Mouse (Mus musculus) limb, embryonic 11.5 days (tissue): Measurements from ENCODE around the gene 1700037H04Rik. TPM values are rescaled to one million over a fixed set of nuclear protein-coding genes. Genes with fewer than 3 reads are reported as not detected.

Source experiments
- ATAC-seq: fragments of 200-750 bp; cut with Nextera tagmentation; 2 replicates; pipeline ENCODE4 v1.8.0; 2017; ENCODE audit warnings: low read depth; ENCODE audit not compliant: insufficient number of reproducible peaks, low FRiP score, low TSS enrichment
- DNase-seq: peaks from one replicate; pipeline ENCODE4 v3.0.0-alpha.2; 2015; ENCODE audit warnings: low spot score
- H3K27ac ChIP-seq: fragments of 300-500 bp; sonication (generic); replicated peaks from 2 replicates; pipeline ENCODE4 v1.5.1; 2014; ENCODE audit warnings: low read depth, mild to moderate bottlenecking, low read length
- H3K27me3 ChIP-seq: fragments of 300-500 bp; sonication (generic); 2 replicates; pipeline ENCODE4 v1.6.1; 2014; ENCODE audit warnings: mild to moderate bottlenecking, low read length, mixed read lengths; ENCODE audit not compliant: control insufficient read depth, insufficient read depth
- H3K36me3 ChIP-seq: fragments of 300-500 bp; sonication (generic); 2 replicates; pipeline ENCODE4 v1.6.1; 2014; ENCODE audit warnings: mild to moderate bottlenecking, low read length, moderate library complexity, mixed read lengths; ENCODE audit not compliant: control insufficient read depth, insufficient read depth
- H3K4me1 ChIP-seq: fragments of 300-500 bp; sonication (generic); 2 replicates; pipeline ENCODE4 v1.6.1; 2014; ENCODE audit warnings: low read length, mixed read lengths; ENCODE audit not compliant: control insufficient read depth, insufficient read depth
- H3K4me2 ChIP-seq: fragments of 300-500 bp; sonication (generic); 2 replicates; pipeline ENCODE4 v1.6.1; 2014; ENCODE audit warnings: low read depth, mild to moderate bottlenecking, moderate library complexity; ENCODE audit not compliant: severe bottlenecking
- H3K4me3 ChIP-seq: fragments of 300-500 bp; sonication (generic); 2 replicates; pipeline ENCODE4 v1.5.1; 2014; ENCODE audit warnings: low read depth, low read length
- H3K9ac ChIP-seq: fragments of 300-500 bp; sonication (generic); 2 replicates; pipeline ENCODE4 v1.6.1; 2014; ENCODE audit warnings: mild to moderate bottlenecking, low read length
- H3K9me3 ChIP-seq: fragments of 300-500 bp; sonication (generic); 2 replicates; pipeline ENCODE4 v1.6.1; 2016; ENCODE audit warnings: low read length; ENCODE audit not compliant: control insufficient read depth
- WGBS: fragments of 180-500 bp; shearing (Covaris S2); extraction: QIAGEN DNeasy Blood & Tissue Kit; methylation state at CpG from one replicate; pipeline ENCODE4 v1.1.7; 2014; 5-methylcytosine and 5-hydroxymethylcytosine counted together
- polyA plus RNA-seq: library from polyadenylated mRNA; unstranded; fragments of >200 nt; fragmentation: Nextera tagmentation; extraction: Ambion mirVana; gene quantifications from 2 replicates; pipeline ENCODE4 v1.2.1, GENCODE M21; 2014

Gene 1700037H04Rik
- polyA plus RNA-seq, 1 experiment from 2014 or later: 78.0 TPM

DNA sequence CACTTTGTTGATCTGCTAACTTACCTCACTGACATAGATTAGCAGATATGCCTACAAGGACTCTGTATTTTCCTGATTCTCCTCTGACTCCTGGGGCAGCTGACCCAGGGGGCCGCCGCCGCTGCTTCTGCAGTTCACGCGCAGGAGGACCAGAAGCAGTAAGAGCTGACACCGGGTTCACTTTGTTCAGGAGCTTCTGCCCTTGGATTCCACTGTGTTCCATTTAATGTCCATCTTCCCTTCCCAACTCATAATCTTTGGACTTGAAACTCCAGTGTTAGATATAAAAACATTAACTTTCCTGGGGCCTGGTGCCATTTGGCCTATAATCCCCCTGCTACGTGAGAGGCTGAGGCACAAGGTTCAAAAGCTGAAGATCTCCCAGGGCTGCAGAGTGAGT, 4.0 kb upstream of the 1700037H04Rik start:
- H3K9ac ChIP-seq: no peak overlapping the region
- ATAC-seq (no peak), DNase-seq (no peak)
- H3K4me3 ChIP-seq: no peak overlapping the region
- H3K36me3 ChIP-seq: no peaks in the 10 kb centered on the region
- no peaks in the 10 kb centered on the region for H3K27me3 ChIP-seq
- H3K4me1 ChIP-seq: no peaks in the 10 kb centered on the region
- H3K27ac ChIP-seq: no peak overlapping the region
- no peak overlapping the region for H3K4me2 ChIP-seq
- H3K9me3 ChIP-seq: no peaks in the 10 kb centered on the region; the same call in 1 of the 2 replicates
- 59% methylated on average over 7 of the region's 7 CpGs for WGBS

- ATAC-seq (no peak), DNase-seq (no peak)
- Histone ChIP-seq H3K36me3 (no peaks in the 10 kb centered on the region), H3K9me3 (no peaks in the 10 kb centered on the region; the same call in 1 of the 2 replicates), H3K4me3 (peak overlapping the region; percentile 78), H3K27ac (no peak overlapping the region; the same call in 1 of the 2 replicates), H3K9ac (peak overlapping the region; percentile 83), H3K4me1 (no peaks in the 10 kb centered on the region), H3K27me3 (no peaks in the 10 kb centered on the region), H3K4me2 (peak overlapping the region; percentile 85)
- WGBS: under 1% methylated on average over 17 of the region's 17 CpGs
Observed at GRCm38 (mm10) chr2:131160671-131161111, 810 bp upstream of the 1700037H04Rik start.

DNA sequence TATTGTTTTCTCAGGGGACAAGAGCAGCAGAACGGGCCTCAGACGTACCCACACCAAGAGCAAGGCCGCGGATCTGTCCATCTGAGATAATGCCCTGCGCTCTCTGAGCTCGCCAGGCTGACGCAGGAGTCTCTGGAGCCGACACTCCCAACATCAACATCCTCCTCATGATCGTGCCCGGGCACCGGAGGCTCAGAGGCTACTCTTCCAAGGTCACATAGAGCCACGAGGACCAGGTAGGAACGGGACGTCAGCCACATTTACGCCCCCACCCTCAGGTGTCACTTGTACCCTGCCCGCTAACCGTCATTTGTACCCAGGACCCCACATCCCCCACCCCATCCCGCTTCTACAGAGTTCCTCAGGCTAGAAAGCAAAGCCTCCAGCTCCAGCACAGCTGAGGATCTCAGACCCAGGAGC, 380 bp downstream of the 1700037H04Rik start:
- WGBS: 0% methylated on average over 18 of the region's 18 CpGs
- no peaks in the 10 kb centered on the region for H3K27me3 ChIP-seq
- peak; percentile 69 for ATAC-seq

GRCm38 (mm10) chr2:131156987-131157386, 2.9 kb downstream of the 1700037H04Rik start:
- H3K4me2 ChIP-seq: no peak overlapping the region
- no peak overlapping the region for H3K27ac ChIP-seq
- H3K9me3 ChIP-seq: no peaks in the 10 kb centered on the region
- no peaks in the 10 kb centered on the region for H3K4me1 ChIP-seq
- H3K36me3 ChIP-seq: no peaks in the 10 kb centered on the region; the same call in none of the 2 replicates
- no peaks in the 10 kb centered on the region for H3K27me3 ChIP-seq
- DNase-seq: no peak
- no peak overlapping the region for H3K9ac ChIP-seq
- 92% methylated on average over 7 of the region's 7 CpGs for WGBS
- no peak for ATAC-seq
- no peak overlapping the region for H3K4me3 ChIP-seq

More for the DNA sequence above, 380 bp downstream of the 1700037H04Rik start:
- H3K27ac ChIP-seq: 0 out of 2 replicates have a peak overlapping the region, but pooled peaks have one; percentile 45
- H3K36me3 ChIP-seq: no peaks in the 10 kb centered on the region; the same call in 1 of the 2 replicates
- H3K9me3 ChIP-seq: no peaks in the 10 kb centered on the region
- DNase-seq: no peak
- H3K4me1 ChIP-seq: no peaks in the 10 kb centered on the region
- peak overlapping the region; percentile 83 for H3K9ac ChIP-seq
- peak overlapping the region; percentile 92 for H3K4me2 ChIP-seq
- peak overlapping the region; percentile 78 for H3K4me3 ChIP-seq

DNA sequence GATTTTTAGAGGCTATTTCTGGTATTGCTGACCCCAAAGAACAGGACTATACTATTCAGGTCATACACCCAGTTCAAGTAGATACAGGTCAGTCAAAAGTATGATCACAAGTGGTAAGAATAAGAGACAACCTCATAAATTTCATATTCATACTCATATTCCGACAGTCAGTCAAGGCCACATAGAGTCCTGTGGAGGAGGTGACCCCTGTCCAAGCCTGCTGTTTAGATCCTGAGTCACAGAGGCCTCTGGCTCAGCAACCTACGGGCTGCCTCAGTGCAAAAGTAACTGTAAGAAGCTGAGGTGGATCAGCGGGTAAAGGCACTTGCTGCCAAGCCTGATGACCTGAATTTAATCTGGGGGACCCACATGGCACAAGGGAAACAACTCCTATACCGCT, 5.8 kb downstream of the 1700037H04Rik start:
- no peak overlapping the region for H3K4me3 ChIP-seq
- WGBS: 93% methylated on average over 4 of the region's 4 CpGs
- no peak overlapping the region for H3K27ac ChIP-seq
- no peak overlapping the region for H3K9ac ChIP-seq
- ATAC-seq (no peak), DNase-seq (no peak)
- H3K4me2 ChIP-seq: no peak overlapping the region
- H3K27me3 ChIP-seq: no peaks in the 10 kb centered on the region
- no peaks in the 10 kb centered on the region for H3K4me1 ChIP-seq
- H3K36me3 ChIP-seq: peaks cover 5% of the 10 kb centered on the region
- no peaks in the 10 kb centered on the region for H3K9me3 ChIP-seq

DNA sequence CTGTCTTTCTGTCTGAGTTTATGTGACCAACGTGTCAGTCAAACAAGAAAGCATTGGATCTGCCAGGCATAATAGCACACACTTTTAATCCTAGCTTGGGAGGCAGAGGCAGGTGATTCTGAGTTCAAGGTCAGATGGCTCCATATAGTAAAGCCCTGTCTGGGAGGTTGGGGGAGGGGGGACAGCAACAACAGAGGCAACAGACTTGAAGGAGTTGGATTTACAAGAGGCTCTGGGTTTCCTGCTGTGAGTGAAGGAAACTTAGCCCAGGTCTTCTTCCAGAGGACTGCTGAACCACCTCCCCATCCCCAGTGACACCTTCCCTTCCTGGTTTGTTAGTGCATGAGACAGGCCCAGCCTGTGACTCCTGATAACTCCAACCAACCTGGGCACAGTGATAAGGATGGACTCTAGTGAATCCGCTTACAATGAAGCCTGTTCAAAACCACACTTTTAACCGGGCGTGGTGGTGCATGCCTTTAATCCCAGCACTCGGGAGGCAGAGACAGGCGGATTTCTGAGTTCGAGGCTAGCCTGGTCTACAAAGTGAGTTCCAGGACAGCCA, 7.6 kb downstream of the 1700037H04Rik start:
- no peak overlapping the region for H3K4me3 ChIP-seq
- H3K27me3 ChIP-seq: no peaks in the 10 kb centered on the region
- H3K9me3 ChIP-seq: no peaks in the 10 kb centered on the region
- ATAC-seq (no peak), DNase-seq (no peak)
- no peak overlapping the region for H3K4me2 ChIP-seq
- H3K9ac ChIP-seq: no peak overlapping the region
- H3K4me1 ChIP-seq: no peaks in the 10 kb centered on the region
- no peak overlapping the region for H3K27ac ChIP-seq
- peaks cover 11% of the 10 kb centered on the region for H3K36me3 ChIP-seq
- WGBS: 93% methylated on average over 7 of the region's 7 CpGs

- Histone ChIP-seq H3K27ac (no peak overlapping the region), H3K4me3 (no peak overlapping the region), H3K4me1 (0 out of 2 replicates have a peak, but pooled peaks cover 2% of the 10 kb centered on the region), H3K9me3 (no peaks in the 10 kb centered on the region), H3K4me2 (no peak overlapping the region), H3K9ac (no peak overlapping the region), H3K27me3 (no peaks in the 10 kb centered on the region), H3K36me3 (peaks cover 24% of the 10 kb centered on the region)
- ATAC-seq: no peak
- DNase-seq: no peak
- WGBS: 85% methylated on average over 3 of the region's 3 CpGs
Observed at GRCm38 (mm10) chr2:131149254-131149578, 10.7 kb downstream of the 1700037H04Rik start.

DNA sequence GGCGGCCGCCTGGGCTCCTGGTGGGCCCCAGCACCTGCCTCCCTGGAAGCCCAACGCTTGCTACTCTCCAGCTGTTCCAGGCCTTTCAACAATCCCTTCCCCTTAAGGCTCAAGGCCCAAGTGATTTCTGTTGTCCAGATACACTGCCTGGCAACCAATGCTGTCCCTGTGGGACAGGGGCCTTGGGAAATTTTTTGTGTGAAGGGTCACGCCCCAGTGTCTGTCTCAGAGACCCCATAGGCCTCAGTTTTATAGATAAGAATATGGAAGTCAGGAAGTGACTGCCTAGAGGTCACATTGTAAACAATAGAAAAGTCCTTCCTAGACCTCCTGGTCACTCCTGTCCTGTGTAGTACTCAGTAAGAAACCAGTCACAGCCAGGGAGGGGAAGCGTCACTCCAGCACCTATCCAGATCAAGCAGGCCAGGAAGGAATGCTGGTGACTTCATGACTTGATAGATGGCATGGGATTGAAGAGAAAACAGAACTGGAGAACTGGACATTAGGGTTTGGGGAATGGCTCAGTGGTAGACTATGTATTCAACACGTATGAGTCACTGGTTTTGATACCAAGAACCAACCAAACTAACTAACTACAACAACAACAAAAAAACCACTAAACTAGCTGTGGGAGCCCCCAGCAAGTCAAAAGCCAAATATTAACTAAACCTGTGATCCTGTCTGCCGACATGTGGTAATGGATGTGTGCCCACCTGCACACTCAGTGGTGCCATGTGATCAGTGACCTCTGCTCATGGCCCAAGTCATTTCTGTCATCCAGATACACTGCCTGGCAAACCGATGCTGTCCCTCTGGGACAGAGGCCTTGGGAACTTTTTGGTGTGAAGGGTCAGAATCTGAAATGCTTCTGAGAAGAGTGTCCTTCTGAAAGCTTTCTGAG, 11.3 kb downstream of the 1700037H04Rik start:
- Histone ChIP-seq H3K4me3 (no peak overlapping the region), H3K27me3 (no peaks in the 10 kb centered on the region), H3K4me2 (no peak overlapping the region), H3K4me1 (0 out of 2 replicates have a peak, but pooled peaks cover 2% of the 10 kb centered on the region), H3K36me3 (peaks cover 24% of the 10 kb centered on the region), H3K9ac (no peak overlapping the region), H3K9me3 (no peaks in the 10 kb centered on the region), H3K27ac (0 out of 2 replicates have a peak overlapping the region, but pooled peaks have one; percentile 15)
- no peak for ATAC-seq
- WGBS: 91% methylated on average over 8 of the region's 8 CpGs
- no peak for DNase-seq
